Mouse (Mus musculus) skeletal muscle tissue, adult 2 months (tissue): ENCODE measurements at regions not wholly inside any gene's neighbourhood (a gene's known extent, or its start where the extent isn't known, plus 50 kb on each side); places are given as distances from the start of the nearest gene placed in this dataset.

Source experiments
- DNase-seq: peaks from one replicate; pipeline ENCODE4 v3.0.0-alpha.2; 2012; ENCODE audit warnings: low read depth, low spot score

DNA sequence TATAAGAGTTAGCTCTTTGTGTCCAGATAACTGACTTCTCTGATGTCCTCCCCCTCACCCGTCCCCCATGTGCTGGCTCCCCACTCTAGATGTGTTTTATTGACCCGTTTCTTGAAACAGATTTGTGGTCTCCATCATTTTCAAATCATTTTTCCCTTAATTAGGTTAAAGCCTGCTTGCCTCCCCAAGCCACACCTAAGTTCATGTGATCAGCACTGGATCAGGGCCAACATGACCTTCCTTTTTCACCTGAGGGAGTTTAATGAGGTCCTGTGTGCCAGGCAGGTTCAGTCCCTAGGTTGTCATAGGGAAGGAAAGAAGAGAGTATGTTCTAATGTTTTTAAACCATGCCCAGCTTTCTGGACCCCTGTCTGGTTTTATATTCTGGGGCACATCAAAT is 390.9 kb upstream of the Slc35b3 start:
- no peak for DNase-seq

DNA sequence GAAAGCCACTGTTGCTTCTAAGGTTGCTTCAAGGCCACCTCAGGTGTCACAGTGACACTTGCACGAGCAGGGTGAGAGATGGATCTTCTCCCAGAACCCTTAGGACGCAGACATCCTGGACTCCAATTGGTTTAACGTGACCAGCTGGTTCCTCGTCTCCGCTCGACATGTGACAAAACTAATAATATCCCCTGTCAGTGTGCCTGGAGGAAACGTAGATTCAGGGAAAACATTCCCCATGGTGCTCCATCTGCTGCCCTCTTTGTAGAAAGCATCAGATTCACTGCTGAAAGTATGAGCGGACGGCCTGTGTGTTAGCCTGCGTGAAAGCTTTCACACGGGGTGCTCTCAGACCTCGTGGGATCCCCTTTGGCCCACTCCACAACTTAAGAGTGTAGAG is 390.0 kb upstream of the Slc35b3 start:
- no peak for DNase-seq

DNA sequence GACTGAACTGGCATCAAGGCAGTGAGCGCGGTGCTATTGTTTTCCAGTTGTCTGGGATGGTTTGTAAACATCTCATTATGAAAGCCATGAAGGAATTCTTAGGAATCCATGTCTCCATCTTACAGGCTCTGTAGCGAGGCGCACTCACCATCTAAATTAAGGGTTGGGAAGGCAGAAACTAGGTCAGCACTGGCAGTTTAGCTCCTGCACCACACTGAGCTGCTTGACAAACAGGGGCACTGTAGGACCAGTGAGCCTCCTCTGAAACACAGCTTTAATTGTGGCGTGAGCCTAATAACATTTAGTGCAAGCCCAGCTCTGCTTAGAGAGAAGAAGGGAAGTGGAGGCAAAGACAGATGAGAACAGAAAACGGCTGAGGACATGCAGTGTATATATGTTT is 387.1 kb upstream of the Slc35b3 start:
- no peak for DNase-seq

DNA sequence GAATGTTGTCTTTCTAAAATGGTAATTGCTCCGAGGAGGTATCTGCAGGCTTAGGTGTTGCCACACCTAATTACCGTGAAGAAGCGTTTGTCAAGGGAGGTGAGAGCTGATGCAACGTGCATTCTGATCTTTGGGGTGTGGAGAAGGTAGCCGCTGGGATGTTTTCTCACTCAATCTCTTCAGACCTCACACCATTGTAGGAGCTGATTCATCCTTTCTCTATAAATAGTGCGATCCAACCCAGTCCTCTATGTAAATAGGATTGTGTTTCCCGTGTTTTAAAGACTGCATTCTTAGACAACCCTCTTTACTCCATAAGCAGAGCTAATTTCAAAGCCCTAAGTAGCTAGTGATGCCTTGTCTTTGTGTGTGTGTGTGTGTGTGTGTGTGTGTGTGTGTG is 374.2 kb upstream of the Slc35b3 start:
- no peak for DNase-seq

DNA sequence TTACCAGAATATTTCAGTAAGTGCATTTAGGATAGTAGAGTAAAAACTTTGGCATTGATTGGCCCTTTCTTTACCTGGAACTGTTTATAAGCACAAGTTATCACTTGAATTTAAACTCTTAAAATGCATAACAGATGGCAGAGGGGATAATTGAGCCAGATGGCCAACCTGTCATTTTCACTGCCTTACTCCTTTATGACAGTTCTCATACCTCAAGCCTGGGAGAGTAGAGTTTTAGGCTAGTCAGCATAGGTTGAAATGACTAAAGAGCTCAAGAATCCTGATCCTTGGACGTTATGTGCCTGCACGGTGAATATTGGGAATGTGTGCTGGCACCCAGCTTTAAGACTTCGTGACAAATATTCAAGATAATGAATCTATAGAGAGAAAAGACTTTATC is 369.1 kb upstream of the Slc35b3 start:
- DNase-seq = no peak

DNA sequence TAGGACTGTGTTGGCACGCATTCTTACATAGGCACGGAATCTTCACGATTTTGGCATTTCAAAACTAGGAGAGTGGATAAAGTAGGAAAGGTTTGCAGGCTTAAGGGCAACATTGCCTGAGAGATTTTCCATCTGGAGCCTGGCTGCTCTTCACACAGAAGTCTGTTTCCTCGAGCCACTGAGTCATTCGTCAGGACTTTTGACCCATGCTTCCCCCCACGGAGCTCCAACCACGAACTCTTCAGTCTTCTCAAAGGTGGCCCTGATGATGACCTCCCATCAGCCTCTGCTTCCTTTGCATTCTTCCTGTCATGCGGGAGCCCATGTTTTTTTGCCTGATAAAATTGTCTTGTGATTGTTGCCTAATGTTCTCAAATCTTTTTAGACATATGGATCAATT is 365.5 kb upstream of the Slc35b3 start:
- no peak for DNase-seq

DNA sequence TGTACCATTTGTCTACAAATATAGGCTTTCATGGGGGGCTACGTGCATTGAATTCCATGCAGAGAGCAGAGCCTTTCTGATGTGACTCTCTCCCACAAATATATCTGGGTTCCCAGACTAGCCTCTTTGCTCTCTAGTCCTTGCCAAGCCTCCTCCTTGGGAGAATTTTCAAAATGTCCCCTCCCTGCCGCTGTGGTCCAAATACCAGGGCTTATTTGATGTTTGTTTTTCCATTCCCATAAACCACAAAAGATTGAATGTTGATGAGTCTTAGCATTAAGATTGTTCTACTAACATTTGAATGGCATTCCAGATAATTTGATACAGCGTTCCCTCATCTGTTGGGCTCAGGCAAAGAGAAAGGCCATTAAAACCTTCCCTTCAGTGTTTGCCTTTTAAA is 360.4 kb upstream of the Slc35b3 start:
- DNase-seq = no peak

DNA sequence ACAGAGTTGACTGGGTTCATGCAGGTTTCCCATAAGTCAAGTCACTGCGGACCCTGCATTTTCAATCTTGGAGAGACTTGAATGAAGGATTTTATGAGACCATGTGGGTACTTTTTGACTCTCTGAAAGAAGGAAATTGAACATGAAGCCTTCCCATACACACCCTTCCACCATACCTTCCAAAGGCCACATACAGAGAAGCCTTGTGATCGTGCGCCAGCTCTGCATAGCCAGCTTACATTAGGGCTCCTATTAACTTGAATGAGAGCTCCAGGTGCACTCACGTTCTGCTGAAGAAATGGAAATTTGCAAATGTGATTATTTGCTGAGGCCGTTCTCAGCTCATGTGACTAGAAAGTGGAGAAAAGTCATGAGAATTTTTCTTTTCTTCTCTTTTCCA is 349.1 kb upstream of the Slc35b3 start:
- no peak for DNase-seq

DNA sequence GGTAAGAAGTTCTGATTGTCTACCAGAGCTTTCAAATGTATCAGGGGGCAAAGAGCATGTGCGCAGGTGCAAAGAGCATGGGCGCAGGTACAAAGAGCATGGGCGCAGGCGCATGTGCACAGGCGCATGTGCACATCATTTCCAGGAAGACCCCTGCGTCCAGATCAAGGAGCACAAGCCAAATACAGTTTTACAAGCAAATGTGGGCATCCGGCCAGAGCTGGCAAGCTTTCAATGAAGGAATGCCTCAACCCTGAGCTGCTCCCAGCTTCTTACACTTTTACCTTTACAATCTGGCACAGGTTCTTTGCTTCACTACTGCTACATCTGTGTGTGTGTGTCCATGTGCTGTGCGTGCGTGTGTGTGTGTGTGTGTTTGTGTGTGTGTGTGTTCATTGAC is 347.2 kb upstream of the Slc35b3 start:
- no peak for DNase-seq

DNA sequence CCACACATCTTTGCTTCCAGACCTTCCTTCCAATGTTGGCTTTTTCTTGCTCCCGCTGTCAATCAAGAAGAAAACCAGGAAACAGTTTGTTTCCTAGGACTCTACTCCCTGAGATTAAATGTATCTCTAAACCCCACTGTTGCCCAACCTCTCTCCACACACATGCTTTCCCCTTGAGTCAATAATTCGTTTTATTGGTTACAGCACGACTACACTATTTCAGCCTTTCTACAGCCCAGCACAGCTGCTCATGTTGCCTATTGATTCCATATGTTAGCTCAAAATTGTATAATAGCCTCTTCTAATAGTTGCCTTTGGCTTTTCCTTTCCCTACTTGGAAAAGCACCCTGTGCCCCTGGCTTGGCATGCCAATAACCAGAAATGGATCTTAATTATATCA is 346.2 kb upstream of the Slc35b3 start:
- no peak for DNase-seq

DNA sequence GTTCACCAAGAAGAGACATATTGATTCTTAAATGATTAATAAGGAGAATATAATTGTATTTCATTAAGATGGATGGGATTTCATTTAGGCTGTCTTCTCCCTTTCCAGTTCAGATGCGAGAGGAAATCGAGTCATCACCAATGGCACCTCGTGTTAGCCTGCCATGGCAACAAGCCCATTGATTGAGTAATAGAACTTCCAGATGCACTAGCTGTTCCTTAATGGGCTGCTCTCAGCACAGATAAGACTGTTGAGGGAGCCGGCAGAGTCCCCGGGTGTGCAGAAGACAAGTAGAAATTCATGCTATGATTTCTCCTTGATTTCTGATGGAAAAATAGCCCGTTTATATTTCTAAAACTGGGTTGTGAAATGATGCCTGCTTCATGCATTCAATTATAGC is 336.5 kb upstream of the Slc35b3 start:
- DNase-seq = no peak

DNA sequence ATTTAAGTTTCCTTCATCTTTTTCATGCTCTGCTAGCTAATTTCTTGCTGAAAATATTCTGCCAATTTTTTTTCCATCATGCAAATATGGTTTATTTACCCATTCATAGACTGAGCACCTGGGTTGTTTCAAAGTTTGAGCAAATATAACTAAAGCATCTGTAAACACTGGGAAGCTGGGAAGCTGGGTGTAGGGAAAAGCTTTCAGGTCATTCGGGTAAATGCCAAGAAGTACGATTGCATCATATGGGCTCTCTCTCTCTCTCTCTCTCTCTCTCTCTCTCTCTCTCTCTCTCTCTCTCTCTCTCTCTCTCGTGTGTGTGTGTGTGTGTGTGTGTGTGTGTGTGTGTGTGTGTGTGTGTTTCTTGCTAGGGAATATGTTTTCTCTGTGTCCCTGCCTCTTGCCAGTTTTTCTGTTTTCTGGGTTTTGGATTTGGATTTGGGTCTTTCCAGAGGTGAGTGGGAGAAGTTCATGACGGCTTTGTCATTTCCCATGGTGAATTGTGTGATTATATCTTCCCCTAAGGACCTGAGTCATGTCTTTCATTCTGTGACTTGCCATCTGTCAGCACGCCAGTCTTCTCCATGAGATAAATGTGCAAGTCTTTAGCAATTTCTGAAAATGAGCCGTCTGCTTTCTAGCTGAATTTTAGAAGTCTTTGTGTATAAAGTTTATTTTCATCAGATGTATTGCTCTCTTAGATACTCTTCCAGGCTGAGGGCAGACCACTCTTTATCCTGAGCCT is 329.7 kb upstream of the Slc35b3 start:
- peak; percentile 1 for DNase-seq

DNA sequence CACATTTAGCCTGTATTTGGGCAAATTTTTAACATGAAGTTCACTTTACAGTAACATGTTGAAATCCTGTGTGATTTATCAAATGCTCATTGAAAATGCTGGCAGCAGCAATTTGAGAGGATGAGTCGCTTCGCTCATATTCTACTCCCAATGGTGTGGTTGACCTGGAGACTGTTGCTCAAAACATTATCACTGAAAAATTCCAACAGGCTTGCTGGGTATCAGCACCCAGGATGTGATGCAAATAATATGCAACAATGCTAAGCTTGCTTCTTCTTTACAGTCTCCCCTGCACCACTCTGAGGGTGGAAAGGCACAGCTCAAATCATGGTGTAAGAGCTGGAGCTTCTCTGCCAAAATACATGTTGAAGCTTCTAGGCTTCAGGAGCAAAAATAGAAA is 321.6 kb upstream of the Slc35b3 start:
- DNase-seq = no peak

DNA sequence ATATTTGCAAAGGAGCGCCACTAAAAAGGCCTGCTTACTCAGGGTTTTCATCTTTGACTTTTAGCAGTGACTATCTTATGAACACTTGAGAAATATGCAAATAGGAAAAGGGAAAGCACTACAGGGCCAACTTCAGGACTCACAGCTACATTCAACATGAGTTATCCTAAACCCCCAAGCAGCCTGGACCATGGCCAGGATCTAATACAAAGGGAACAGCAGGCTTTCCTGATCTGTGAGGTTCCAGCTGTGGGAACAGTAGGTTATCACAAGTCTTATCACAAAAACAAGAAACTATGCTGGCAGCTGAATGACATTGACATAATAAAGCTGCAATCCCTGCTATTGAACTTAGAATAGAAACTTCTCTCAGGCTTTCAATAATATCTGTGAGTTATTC is 317.4 kb upstream of the Slc35b3 start:
- DNase-seq = no peak

DNA sequence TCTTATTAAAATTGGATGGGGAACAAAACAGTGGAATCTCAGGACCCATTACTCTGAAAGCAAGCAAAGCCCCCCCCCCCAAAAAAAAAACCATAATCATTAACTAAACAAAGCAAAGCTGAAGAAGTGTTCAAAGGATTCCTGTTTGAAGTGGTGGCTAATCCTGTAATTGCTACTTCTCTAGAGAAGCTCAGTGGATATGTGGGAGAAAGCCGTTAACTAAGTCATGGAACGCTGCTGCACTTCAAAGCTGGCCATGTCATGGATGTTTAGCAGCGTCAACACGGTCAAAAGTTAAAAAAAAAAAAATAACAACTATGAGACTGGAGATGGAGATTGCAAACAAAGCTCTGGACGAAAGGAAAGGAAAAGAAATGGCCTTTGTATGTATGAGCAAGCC is 305.3 kb upstream of the Slc35b3 start:
- DNase-seq = no peak

DNA sequence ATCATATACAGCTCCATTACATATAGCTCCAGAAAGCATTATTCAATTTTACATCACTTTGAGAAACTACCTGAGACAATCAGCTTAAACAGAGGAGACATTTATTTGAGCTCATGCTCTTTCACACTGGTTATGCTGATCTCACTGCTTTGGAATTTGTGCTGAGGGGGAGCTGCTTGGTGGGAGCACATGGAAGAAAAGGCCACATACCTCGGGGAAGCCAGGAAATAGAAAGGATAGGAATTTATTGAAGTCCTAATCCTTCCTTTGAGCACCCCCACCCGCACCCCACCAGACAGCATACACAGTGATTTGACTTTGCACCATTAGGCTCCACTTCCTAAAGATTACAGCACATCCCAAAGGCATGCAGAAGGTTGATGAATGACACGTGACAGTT is 296.0 kb upstream of the Slc35b3 start:
- DNase-seq = no peak

DNA sequence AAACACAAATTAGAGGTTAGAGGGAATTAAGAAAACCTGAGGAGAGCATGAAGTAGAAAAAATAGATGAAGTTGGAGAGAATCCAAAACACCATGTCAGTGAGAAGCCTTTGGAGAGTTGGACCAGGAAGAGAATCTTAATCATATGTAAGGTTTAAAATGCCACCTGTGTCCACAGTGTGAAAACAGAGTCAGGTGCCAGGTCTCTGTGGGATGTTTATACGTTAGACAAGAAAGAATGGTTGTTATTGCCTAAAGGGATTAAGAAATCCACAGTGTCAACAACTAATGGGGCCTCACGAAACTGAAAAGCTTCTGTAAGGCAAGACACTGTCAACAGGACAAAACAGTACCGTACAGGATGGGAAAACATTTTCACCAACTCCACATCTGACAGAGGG is 294.7 kb upstream of the Slc35b3 start:
- DNase-seq = no peak

DNA sequence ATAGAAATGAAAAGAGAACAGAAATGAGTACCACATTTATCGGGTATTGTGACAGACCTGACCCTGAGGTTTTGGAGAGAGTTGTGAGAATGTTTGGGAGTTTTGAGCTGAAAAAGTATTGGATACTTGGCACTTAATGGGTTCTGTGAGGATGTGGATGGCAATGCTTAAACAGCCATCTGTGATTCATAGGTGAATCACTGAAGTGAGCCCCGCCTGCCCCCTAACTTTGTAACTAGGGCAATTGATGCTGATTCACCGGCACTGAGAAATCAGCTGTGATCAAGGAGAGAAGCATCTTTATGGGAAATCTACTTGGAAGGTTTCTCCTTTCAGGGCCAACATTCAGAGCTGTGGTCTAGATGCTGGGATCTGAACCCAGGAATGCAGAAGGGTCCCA is 291.9 kb upstream of the Slc35b3 start:
- no peak for DNase-seq

DNA sequence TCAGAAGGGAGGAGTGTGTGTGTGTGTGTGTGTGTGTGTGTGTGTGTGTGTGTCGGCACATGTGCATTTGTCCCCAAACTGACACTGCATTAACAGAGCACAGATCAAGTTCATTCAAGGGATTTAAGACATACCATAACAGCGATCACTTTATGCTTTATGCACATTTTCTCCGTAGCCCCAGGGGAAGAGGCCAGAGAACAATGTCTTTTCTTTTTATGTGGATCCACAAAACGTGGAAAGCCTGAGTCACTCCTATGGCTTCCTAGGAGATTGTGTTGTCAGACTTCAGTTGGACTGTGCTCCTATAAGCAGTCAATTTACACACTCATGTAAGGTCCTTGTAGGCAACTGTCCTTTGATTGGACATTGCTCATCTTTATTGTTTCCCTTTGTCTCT is 289.4 kb upstream of the Slc35b3 start:
- no peak for DNase-seq

DNA sequence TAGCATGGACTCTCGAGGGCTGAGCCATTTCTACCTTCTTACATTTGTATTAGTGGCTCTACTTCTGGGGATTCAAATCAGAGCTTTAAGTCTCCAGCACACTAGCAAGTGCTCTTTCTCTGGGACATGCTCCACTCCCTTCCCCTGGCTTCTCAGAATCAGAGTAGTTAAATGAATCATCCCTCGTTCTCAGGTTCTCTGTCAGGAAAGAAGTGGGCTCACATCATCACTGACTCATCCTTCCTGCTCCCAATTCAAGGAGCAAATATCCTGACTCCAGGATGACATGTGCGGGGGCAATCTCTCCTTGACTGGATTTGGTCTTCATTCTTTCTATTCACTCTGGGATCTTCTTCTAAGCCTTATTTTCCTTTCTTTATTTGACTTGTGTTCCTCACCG is 266.2 kb upstream of the Slc35b3 start:
- DNase-seq = no peak

DNA sequence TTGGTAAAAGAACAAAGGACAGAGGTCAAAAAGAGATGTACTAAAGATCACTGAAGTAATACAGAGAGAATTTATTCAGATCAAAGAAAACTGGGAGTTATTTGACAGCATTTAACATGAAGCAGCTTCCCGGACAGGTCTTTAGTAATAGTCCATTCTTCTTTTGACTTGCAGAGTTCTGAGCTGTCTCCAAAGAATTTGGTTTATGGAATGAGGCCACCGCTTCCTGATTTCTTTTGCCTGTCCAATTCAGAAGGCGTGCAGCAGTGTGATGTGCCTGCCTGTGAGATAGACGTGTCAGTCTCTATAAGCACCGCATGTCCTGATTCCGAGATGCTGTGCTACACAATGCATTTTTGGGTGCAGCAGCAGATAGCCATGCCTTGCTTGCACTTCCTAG is 265.0 kb upstream of the Slc35b3 start:
- no peak for DNase-seq

DNA sequence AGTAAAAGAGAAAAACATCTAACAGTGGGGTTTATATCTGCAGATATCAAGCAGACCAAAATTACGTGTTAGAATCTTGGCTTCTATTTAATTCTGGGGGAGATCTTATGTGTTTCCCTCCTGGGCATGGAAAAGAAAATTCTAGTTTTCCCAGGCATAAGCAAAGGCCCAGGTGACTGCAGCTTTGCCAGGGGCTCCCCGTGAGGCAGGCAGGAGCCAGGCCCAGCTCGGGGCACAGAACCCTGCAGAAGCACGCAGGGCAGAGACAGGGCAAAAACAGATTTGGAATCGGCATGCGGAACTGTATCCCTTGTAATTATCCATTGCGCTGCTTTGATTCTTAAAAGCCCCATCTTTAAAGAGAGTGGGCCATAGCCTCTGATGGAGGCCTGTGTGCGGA is 250.4 kb upstream of the Slc35b3 start:
- no peak for DNase-seq

DNA sequence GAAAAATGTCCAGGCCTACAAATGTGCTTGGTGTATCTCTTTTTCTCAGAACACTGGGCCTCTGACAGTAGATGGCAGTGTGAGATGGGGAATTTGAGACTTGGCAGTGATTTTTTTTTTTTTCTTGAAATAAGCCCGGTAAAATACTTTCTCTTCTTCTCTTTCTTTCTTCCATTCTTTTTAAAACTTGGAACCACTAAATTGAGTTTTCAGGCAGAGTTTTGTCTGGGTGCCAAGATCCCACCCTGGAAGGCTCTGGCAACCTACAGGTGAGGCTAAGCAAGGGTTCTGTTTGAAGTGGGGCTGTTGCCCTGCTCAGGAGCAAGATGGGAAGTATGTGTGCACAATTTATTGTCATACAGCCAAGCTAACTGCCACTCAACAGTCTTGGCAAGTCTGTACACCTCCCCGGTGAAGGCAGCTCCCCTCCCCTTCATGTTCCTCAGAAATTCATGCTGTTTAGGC is 223.1 kb upstream of the Slc35b3 start:
- DNase-seq = no peak

DNA sequence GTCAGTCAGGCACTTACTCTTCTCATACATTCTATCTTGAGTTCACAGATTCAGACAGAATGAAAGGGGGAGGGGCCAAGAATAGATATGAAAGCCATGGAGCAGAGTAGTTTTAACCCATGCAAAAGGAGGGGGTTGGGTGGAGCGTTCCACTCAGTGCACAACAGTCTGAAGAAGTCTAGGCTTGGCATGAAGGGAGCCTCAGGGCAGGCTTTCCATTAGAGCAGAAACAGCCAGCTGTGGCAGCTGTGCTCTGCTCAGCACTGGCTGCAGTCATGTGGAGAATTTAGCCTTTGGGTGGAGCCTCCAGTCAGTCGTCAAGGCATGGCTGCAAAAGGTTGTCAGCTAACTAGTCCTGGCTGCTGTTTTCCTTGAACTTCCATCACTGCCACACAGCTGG is 201.3 kb upstream of the Slc35b3 start:
- DNase-seq = no peak
